Mouse (Mus musculus): ENCODE data around the gene Napsa. TPM values are rescaled to one million over a fixed set of nuclear protein-coding genes. Genes with fewer than 3 reads are reported as not detected.
A peak's percentile ranks its signal among the peaks of the same experiment; 100 is the strongest.

Napsa gene
- polyA plus RNA-seq, 1 experiment: not detected

- 58% methylated on average over 18 of the region's 18 CpGs for WGBS
- TF ChIP-seq POLR2A (IDR thresholded peaks at IDR 0.05; ENCODE audit: insufficient read depth, low read depth, low read length): no peak
- TF ChIP-seq CTCF (IDR thresholded peaks at IDR 0.05; ENCODE audit: insufficient read depth, low read depth, low read length): no peak
- Histone ChIP-seq H3K4me1 (ENCODE audit: control insufficient read depth, insufficient read depth, low read length) (0 out of 2 replicates have a peak, but pooled peaks cover 4% of the 10 kb centered on the region), H3K27ac (ENCODE audit: insufficient read depth, low read depth, low read length) (no peak overlapping the region), H3K4me3 (ENCODE audit: insufficient read depth, low read depth, low read length) (no peak overlapping the region)
These were observed 51.7 kb downstream of the Napsa start for GRCm38 (mm10) chr7:44623714-44624542.

GRCm38 (mm10) chr7:44624543-44624826 is 52.3 kb downstream of the Napsa start:
- 79% methylated on average over 3 of the region's 3 CpGs for WGBS
- Histone ChIP-seq H3K27ac (ENCODE audit: insufficient read depth, low read depth, low read length) (no peak overlapping the region), H3K4me3 (ENCODE audit: insufficient read depth, low read depth, low read length) (no peak overlapping the region), H3K4me1 (ENCODE audit: control insufficient read depth, insufficient read depth, low read length) (peaks cover 9% of the 10 kb centered on the region)
- no peak for TF ChIP-seq CTCF (IDR thresholded peaks at IDR 0.05; ENCODE audit: insufficient read depth, low read depth, low read length)
- TF ChIP-seq POLR2A (IDR thresholded peaks at IDR 0.05; ENCODE audit: insufficient read depth, low read depth, low read length): no peak

GRCm38 (mm10) chr7:44624828-44625227 is 52.6 kb downstream of the Napsa start:
- H3K4me1 ChIP-seq (ENCODE audit: control insufficient read depth, insufficient read depth, low read length): peaks cover 12% of the 10 kb centered on the region
- 73% methylated on average over 14 of the region's 14 CpGs for WGBS
- H3K4me3 ChIP-seq (ENCODE audit: insufficient read depth, low read depth, low read length): no peak overlapping the region
- TF ChIP-seq POLR2A (IDR thresholded peaks at IDR 0.05; ENCODE audit: insufficient read depth, low read depth, low read length): no peak
- no peak for TF ChIP-seq CTCF (IDR thresholded peaks at IDR 0.05; ENCODE audit: insufficient read depth, low read depth, low read length)
- no peak overlapping the region for H3K27ac ChIP-seq (ENCODE audit: insufficient read depth, low read depth, low read length)

GRCm38 (mm10) chr7:44625241-44626067 is 53.3 kb downstream of the Napsa start:
- Histone ChIP-seq H3K4me1 (ENCODE audit: control insufficient read depth, insufficient read depth, low read length) (peaks cover 16% of the 10 kb centered on the region), H3K27ac (ENCODE audit: insufficient read depth, low read depth, low read length) (0 out of 2 replicates have a peak overlapping the region, but pooled peaks have one; percentile 14), H3K4me3 (ENCODE audit: insufficient read depth, low read depth, low read length) (no peak overlapping the region)
- 85% methylated on average over 13 of the region's 13 CpGs for WGBS
- TF ChIP-seq CTCF (IDR thresholded peaks at IDR 0.05; ENCODE audit: insufficient read depth, low read depth, low read length): no peak
- TF ChIP-seq POLR2A (IDR thresholded peaks at IDR 0.05; ENCODE audit: insufficient read depth, low read depth, low read length): no peak

GRCm38 (mm10) chr7:44626068-44626385 is 53.8 kb downstream of the Napsa start:
- no peak for TF ChIP-seq POLR2A (IDR thresholded peaks at IDR 0.05; ENCODE audit: insufficient read depth, low read depth, low read length)
- TF ChIP-seq CTCF (IDR thresholded peaks at IDR 0.05; ENCODE audit: insufficient read depth, low read depth, low read length): no peak
- H3K27ac ChIP-seq (ENCODE audit: insufficient read depth, low read depth, low read length): no peak overlapping the region
- H3K4me1 ChIP-seq (ENCODE audit: control insufficient read depth, insufficient read depth, low read length): peaks cover 16% of the 10 kb centered on the region
- WGBS: 71% methylated on average over 1 of the region's 1 CpGs
- no peak overlapping the region for H3K4me3 ChIP-seq (ENCODE audit: insufficient read depth, low read depth, low read length)

- Histone ChIP-seq H3K4me1 (ENCODE audit: control insufficient read depth, insufficient read depth, low read length) (peaks cover 16% of the 10 kb centered on the region), H3K4me3 (ENCODE audit: insufficient read depth, low read depth, low read length) (no peak overlapping the region), H3K27ac (ENCODE audit: insufficient read depth, low read depth, low read length) (no peak overlapping the region)
- TF ChIP-seq CTCF (IDR thresholded peaks at IDR 0.05; ENCODE audit: insufficient read depth, low read depth, low read length) (no peak), POLR2A (IDR thresholded peaks at IDR 0.05; ENCODE audit: insufficient read depth, low read depth, low read length) (no peak)
- WGBS: 91% methylated on average over 13 of the region's 13 CpGs
These were observed 54.8 kb downstream of the Napsa start for GRCm38 (mm10) chr7:44626966-44627365.

GRCm38 (mm10) chr7:44628402-44629034 is 56.3 kb downstream of the Napsa start:
- H3K27ac ChIP-seq (ENCODE audit: insufficient read depth, low read depth, low read length): no peak overlapping the region
- peaks cover 16% of the 10 kb centered on the region for H3K4me1 ChIP-seq (ENCODE audit: control insufficient read depth, insufficient read depth, low read length)
- TF ChIP-seq CTCF (IDR thresholded peaks at IDR 0.05; ENCODE audit: insufficient read depth, low read depth, low read length): no peak
- no peak for TF ChIP-seq POLR2A (IDR thresholded peaks at IDR 0.05; ENCODE audit: insufficient read depth, low read depth, low read length)
- H3K4me3 ChIP-seq (ENCODE audit: insufficient read depth, low read depth, low read length): no peak overlapping the region
- 94% methylated on average over 15 of the region's 15 CpGs for WGBS

GRCm38 (mm10) chr7:44630437-44630836 is 58.3 kb downstream of the Napsa start:
- Histone ChIP-seq H3K27ac (ENCODE audit: insufficient read depth, low read depth, low read length) (no peak overlapping the region), H3K4me1 (ENCODE audit: control insufficient read depth, insufficient read depth, low read length) (peaks cover 12% of the 10 kb centered on the region), H3K4me3 (ENCODE audit: insufficient read depth, low read depth, low read length) (no peak overlapping the region)
- no peak for TF ChIP-seq POLR2A (IDR thresholded peaks at IDR 0.05; ENCODE audit: insufficient read depth, low read depth, low read length)
- no peak for TF ChIP-seq CTCF (IDR thresholded peaks at IDR 0.05; ENCODE audit: insufficient read depth, low read depth, low read length)
- WGBS: 83% methylated on average over 13 of the region's 13 CpGs

GRCm38 (mm10) chr7:44632676-44633075 is 60.5 kb downstream of the Napsa start:
- 65% methylated on average over 13 of the region's 13 CpGs for WGBS

More at GRCm38 (mm10) chr7:44632676-44633075, 60.5 kb downstream of the Napsa start:
- H3K4me1 ChIP-seq (ENCODE audit: control insufficient read depth, insufficient read depth, low read length): peaks cover 15% of the 10 kb centered on the region
- no peak overlapping the region for H3K4me3 ChIP-seq (ENCODE audit: insufficient read depth, low read depth, low read length)
- H3K27ac ChIP-seq (ENCODE audit: insufficient read depth, low read depth, low read length): no peak overlapping the region
- TF ChIP-seq CTCF (IDR thresholded peaks at IDR 0.05; ENCODE audit: insufficient read depth, low read depth, low read length) (no peak), POLR2A (IDR thresholded peaks at IDR 0.05; ENCODE audit: insufficient read depth, low read depth, low read length) (no peak)
